Mouse (Mus musculus) mesoderm, embryonic 11.5 days (tissue): Measurements from ENCODE around the gene Nedd8.

Experiments
- DNase-seq: peaks from one replicate; pipeline ENCODE4 v3.0.0-alpha.2; 2012; ENCODE audit warnings: low read depth, low spot score

The Nedd8 gene

GRCm38 (mm10) chr14:55614565-55615178 lies 57.3 kb downstream of the Nedd8 start:
- no peak for DNase-seq

DNA sequence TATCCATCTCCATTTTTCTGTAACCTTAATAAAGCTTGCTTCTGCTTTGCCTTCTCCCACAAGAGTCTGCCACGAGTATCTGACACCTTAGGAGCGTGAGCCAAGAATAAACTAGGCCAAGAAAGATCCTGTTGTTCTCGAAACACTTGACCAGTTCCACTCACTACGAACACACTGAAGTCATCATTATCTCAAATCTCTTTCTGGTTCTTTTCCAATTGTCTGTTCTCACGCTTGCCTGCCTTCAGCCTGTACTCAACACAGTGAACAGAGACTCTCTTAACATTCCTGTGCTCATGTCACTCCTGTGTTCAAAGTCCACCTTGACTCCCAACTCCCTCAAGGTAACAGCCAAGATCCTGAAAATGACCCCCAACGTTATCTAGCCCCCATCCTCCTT lies 58.6 kb downstream of the Nedd8 start:
- no peak for DNase-seq
